Mouse (Mus musculus): ENCODE data around the gene Mfsd2b. TPM values are rescaled to one million over a fixed set of nuclear protein-coding genes. Genes with fewer than 3 reads are reported as not detected.

Gene Mfsd2b
- polyA plus RNA-seq, 1 experiment from 2014 or later: 1.7 TPM

GRCm38 (mm10) chr12:4863654-4864337 is 10.4 kb downstream of the Mfsd2b start:
- Histone ChIP-seq H3K27me3 (replicated peaks; ENCODE audit: control insufficient read depth, insufficient read depth, low read length) (no peaks in the 10 kb centered on the region), H3K27ac (ENCODE audit: low read length) (no peak overlapping the region), H3K9me3 (ENCODE audit: control insufficient read depth, low read length) (no peaks in the 10 kb centered on the region), H3K4me2 (ENCODE audit: low read depth, low read length) (no peak overlapping the region), H3K9ac (ENCODE audit: low read depth, low read length) (no peak overlapping the region), H3K4me3 (ENCODE audit: low read length) (no peak overlapping the region), H3K36me3 (ENCODE audit: control insufficient read depth, insufficient read depth, low read length) (no peaks in the 10 kb centered on the region), H3K4me1 (ENCODE audit: control insufficient read depth, insufficient read depth, low read length) (0 out of 2 replicates have a peak, but pooled peaks cover 5% of the 10 kb centered on the region)
- 60% methylated on average over 4 of the region's 4 CpGs for WGBS
- ATAC-seq: 0 out of 2 replicates have a peak, but pooled peaks have one; percentile 29

GRCm38 (mm10) chr12:4862672-4863071 is 11.5 kb downstream of the Mfsd2b start:
- H3K27ac ChIP-seq (ENCODE audit: low read length): no peak overlapping the region
- no peak overlapping the region for H3K9ac ChIP-seq (ENCODE audit: low read depth, low read length)
- H3K4me1 ChIP-seq (ENCODE audit: control insufficient read depth, insufficient read depth, low read length): 0 out of 2 replicates have a peak, but pooled peaks cover 5% of the 10 kb centered on the region
- WGBS: 90% methylated on average over 4 of the region's 4 CpGs
- no peaks in the 10 kb centered on the region for H3K9me3 ChIP-seq (ENCODE audit: control insufficient read depth, low read length)
- no peaks in the 10 kb centered on the region for H3K27me3 ChIP-seq (replicated peaks; ENCODE audit: control insufficient read depth, insufficient read depth, low read length)
- H3K4me3 ChIP-seq (ENCODE audit: low read length): no peak overlapping the region
- ATAC-seq: no peak
- no peak overlapping the region for H3K4me2 ChIP-seq (ENCODE audit: low read depth, low read length)
- H3K36me3 ChIP-seq (ENCODE audit: control insufficient read depth, insufficient read depth, low read length): no peaks in the 10 kb centered on the region

- no peak overlapping the region for H3K27ac ChIP-seq (ENCODE audit: low read length)
- H3K4me1 ChIP-seq (ENCODE audit: control insufficient read depth, insufficient read depth, low read length): 0 out of 2 replicates have a peak, but pooled peaks cover 5% of the 10 kb centered on the region
- 0 out of 2 replicates have a peak, but pooled peaks have one; percentile 32 for ATAC-seq
- no peak overlapping the region for H3K4me3 ChIP-seq (ENCODE audit: low read length)
- H3K9ac ChIP-seq (ENCODE audit: low read depth, low read length): no peak overlapping the region
- 51% methylated on average over 11 of the region's 11 CpGs for WGBS
- no peak overlapping the region for H3K4me2 ChIP-seq (ENCODE audit: low read depth, low read length)
- no peaks in the 10 kb centered on the region for H3K36me3 ChIP-seq (ENCODE audit: control insufficient read depth, insufficient read depth, low read length)
- H3K9me3 ChIP-seq (ENCODE audit: control insufficient read depth, low read length): no peaks in the 10 kb centered on the region
- no peaks in the 10 kb centered on the region for H3K27me3 ChIP-seq (replicated peaks; ENCODE audit: control insufficient read depth, insufficient read depth, low read length)
Observed at GRCm38 (mm10) chr12:4859241-4859914, 14.8 kb downstream of the Mfsd2b start.

GRCm38 (mm10) chr12:4856834-4857233 is 17.3 kb downstream of the Mfsd2b start:
- Histone ChIP-seq H3K36me3 (ENCODE audit: control insufficient read depth, insufficient read depth, low read length) (no peaks in the 10 kb centered on the region), H3K4me2 (ENCODE audit: low read depth, low read length) (no peak overlapping the region), H3K9ac (ENCODE audit: low read depth, low read length) (no peak overlapping the region), H3K4me3 (ENCODE audit: low read length) (no peak overlapping the region), H3K27me3 (replicated peaks; ENCODE audit: control insufficient read depth, insufficient read depth, low read length) (no peaks in the 10 kb centered on the region), H3K9me3 (ENCODE audit: control insufficient read depth, low read length) (no peaks in the 10 kb centered on the region), H3K4me1 (ENCODE audit: control insufficient read depth, insufficient read depth, low read length) (no peaks in the 10 kb centered on the region), H3K27ac (ENCODE audit: low read length) (no peak overlapping the region)
- WGBS: 96% methylated on average over 2 of the region's 2 CpGs
- no peak for ATAC-seq

GRCm38 (mm10) chr12:4856160-4856559 is 18.0 kb downstream of the Mfsd2b start:
- H3K4me3 ChIP-seq (ENCODE audit: low read length): no peak overlapping the region
- H3K4me2 ChIP-seq (ENCODE audit: low read depth, low read length): no peak overlapping the region
- no peak overlapping the region for H3K27ac ChIP-seq (ENCODE audit: low read length)
- no peaks in the 10 kb centered on the region for H3K36me3 ChIP-seq (ENCODE audit: control insufficient read depth, insufficient read depth, low read length)
- WGBS: 96% methylated on average over 5 of the region's 5 CpGs
- no peaks in the 10 kb centered on the region for H3K27me3 ChIP-seq (replicated peaks; ENCODE audit: control insufficient read depth, insufficient read depth, low read length)
- H3K9me3 ChIP-seq (ENCODE audit: control insufficient read depth, low read length): no peaks in the 10 kb centered on the region
- no peaks in the 10 kb centered on the region for H3K4me1 ChIP-seq (ENCODE audit: control insufficient read depth, insufficient read depth, low read length)
- ATAC-seq: no peak
- H3K9ac ChIP-seq (ENCODE audit: low read depth, low read length): no peak overlapping the region

- Histone ChIP-seq H3K9ac (ENCODE audit: low read depth, low read length) (peak overlapping the region; percentile 73), H3K4me3 (ENCODE audit: low read length) (peak overlapping the region; percentile 67), H3K27me3 (replicated peaks; ENCODE audit: control insufficient read depth, insufficient read depth, low read length) (no peaks in the 10 kb centered on the region), H3K27ac (ENCODE audit: low read length) (peak overlapping the region; percentile 60; the same call in 1 of the 2 replicates), H3K4me2 (ENCODE audit: low read depth, low read length) (peak overlapping the region; percentile 78), H3K4me1 (ENCODE audit: control insufficient read depth, insufficient read depth, low read length) (peaks cover 14% of the 10 kb centered on the region), H3K9me3 (ENCODE audit: control insufficient read depth, low read length) (no peaks in the 10 kb centered on the region), H3K36me3 (ENCODE audit: control insufficient read depth, insufficient read depth, low read length) (no peaks in the 10 kb centered on the region)
- WGBS: under 1% methylated on average over 12 of the region's 12 CpGs
- ATAC-seq: peak; percentile 43
Observed at GRCm38 (mm10) chr12:4843741-4844140, 30.4 kb downstream of the Mfsd2b start.

GRCm38 (mm10) chr12:4842890-4843597 is 31.1 kb downstream of the Mfsd2b start, which contains the start of gene Wdcp:
TSS of gene Wdcp (plus strand) at chr12:4843303.
- peak within 1 kb of the TSS; percentile 60; the same call in 1 of the 2 replicates for H3K27ac ChIP-seq (ENCODE audit: low read length)
- no peaks in the 10 kb centered on the region for H3K27me3 ChIP-seq (replicated peaks; ENCODE audit: control insufficient read depth, insufficient read depth, low read length)
- H3K9me3 ChIP-seq (ENCODE audit: control insufficient read depth, low read length): no peaks in the 10 kb centered on the region
- peak within 1 kb of the TSS; percentile 73 for H3K9ac ChIP-seq (ENCODE audit: low read depth, low read length)
- under 1% methylated on average over 30 of the region's 30 CpGs for WGBS
- peaks cover 14% of the 10 kb centered on the region for H3K4me1 ChIP-seq (ENCODE audit: control insufficient read depth, insufficient read depth, low read length)
- peak within 1 kb of the TSS; percentile 78 for H3K4me2 ChIP-seq (ENCODE audit: low read depth, low read length)
- H3K4me3 ChIP-seq (ENCODE audit: low read length): peak within 1 kb of the TSS; percentile 67
- H3K36me3 ChIP-seq (ENCODE audit: control insufficient read depth, insufficient read depth, low read length): no peaks in the 10 kb centered on the region
- peak; percentile 94 for ATAC-seq

GRCm38 (mm10) chr12:4842456-4842855 is 31.7 kb downstream of the Mfsd2b start:
- Histone ChIP-seq H3K36me3 (ENCODE audit: control insufficient read depth, insufficient read depth, low read length) (no peaks in the 10 kb centered on the region), H3K9ac (ENCODE audit: low read depth, low read length) (no peak overlapping the region), H3K4me1 (ENCODE audit: control insufficient read depth, insufficient read depth, low read length) (peaks cover 14% of the 10 kb centered on the region), H3K27ac (ENCODE audit: low read length) (no peak overlapping the region), H3K4me3 (ENCODE audit: low read length) (no peak overlapping the region), H3K27me3 (replicated peaks; ENCODE audit: control insufficient read depth, insufficient read depth, low read length) (no peaks in the 10 kb centered on the region), H3K4me2 (ENCODE audit: low read depth, low read length) (no peak overlapping the region), H3K9me3 (ENCODE audit: control insufficient read depth, low read length) (no peaks in the 10 kb centered on the region)
- ATAC-seq: no peak
- WGBS: 83% methylated on average over 8 of the region's 8 CpGs

GRCm38 (mm10) chr12:4841392-4841887 is 32.7 kb downstream of the Mfsd2b start, which contains the start of gene Fkbp1b:
TSS of gene Fkbp1b (minus strand) at chr12:4841591.
- H3K27ac ChIP-seq (ENCODE audit: low read length): no peak within 1 kb of the TSS
- WGBS: under 1% methylated on average over 34 of the region's 37 CpGs
- H3K27me3 ChIP-seq (replicated peaks; ENCODE audit: control insufficient read depth, insufficient read depth, low read length): no peaks in the 10 kb centered on the region
- peak; percentile 49 for ATAC-seq
- peak within 1 kb of the TSS; percentile 97 for H3K4me2 ChIP-seq (ENCODE audit: low read depth, low read length)
- H3K9ac ChIP-seq (ENCODE audit: low read depth, low read length): peak within 1 kb of the TSS; percentile 82
- H3K36me3 ChIP-seq (ENCODE audit: control insufficient read depth, insufficient read depth, low read length): no peaks in the 10 kb centered on the region
- H3K4me3 ChIP-seq (ENCODE audit: low read length): peak within 1 kb of the TSS; percentile 91
- H3K9me3 ChIP-seq (ENCODE audit: control insufficient read depth, low read length): no peaks in the 10 kb centered on the region
- peaks cover 14% of the 10 kb centered on the region for H3K4me1 ChIP-seq (ENCODE audit: control insufficient read depth, insufficient read depth, low read length)

Measured in intestine, embryonic 16.5 days (tissue).